Mouse (Mus musculus): ENCODE measurements around the gene Exoc6b. TPM values are rescaled to one million over a fixed set of nuclear protein-coding genes. Genes with fewer than 3 reads are reported as not detected.
A peak's percentile ranks its signal among the peaks of the same experiment; 100 is the strongest.

Exoc6b gene
- polyA plus RNA-seq, 2 experiments from 2014 or later: 10.8 to 16.1 TPM

DNA sequence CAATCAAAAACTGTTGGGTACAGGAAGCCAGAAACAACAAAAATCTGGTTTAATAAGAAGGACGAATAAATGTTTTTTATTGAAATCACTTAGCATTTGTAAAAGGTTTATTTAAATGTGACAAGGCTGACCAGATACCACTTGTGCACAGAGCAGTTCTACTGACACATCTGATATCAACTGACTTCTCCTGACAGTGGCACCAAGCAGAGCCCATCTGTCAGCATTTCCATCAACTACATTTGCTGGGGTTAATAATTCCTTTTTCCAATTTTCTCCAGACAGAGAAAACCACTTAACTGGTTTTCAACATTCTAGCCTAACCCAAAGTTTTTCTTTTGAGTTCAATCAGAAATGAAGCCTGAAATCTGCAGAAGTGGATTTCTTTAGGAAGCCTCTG, 100.8 kb downstream of the Exoc6b start:
- no peak for ATAC-seq

DNA sequence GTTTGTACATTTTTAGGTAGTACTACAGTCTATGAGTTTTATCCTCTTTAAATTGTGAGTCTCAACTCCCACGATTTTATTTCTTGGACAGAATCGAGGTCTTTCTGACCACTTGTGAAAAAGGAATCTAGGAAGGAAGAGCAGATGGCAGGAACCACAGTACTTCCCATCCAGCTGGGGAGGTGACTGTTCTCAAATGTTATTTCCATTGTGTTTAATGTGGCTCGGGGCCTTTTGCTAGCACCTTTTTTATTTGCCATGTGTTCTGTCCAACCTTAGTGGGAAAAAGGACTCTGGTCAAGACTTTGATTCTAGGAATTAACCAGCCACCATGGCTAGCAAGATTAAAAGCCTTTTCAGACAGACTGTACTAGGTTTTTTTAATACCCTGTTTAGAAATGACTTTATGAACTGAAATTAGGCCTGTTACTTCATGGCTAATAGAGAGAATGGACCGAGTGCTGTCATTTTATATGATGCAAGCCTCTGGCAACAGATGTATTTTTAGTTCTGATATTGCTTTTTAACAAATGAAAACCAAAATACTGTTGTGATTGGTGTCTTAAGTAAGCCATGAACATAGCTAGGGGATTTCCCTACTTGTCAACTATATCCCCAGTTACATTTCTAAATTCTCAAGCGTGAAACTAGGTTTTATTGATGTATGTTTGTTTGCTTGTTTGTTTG, 104.4 kb downstream of the Exoc6b start:
- no peak for ATAC-seq

DNA sequence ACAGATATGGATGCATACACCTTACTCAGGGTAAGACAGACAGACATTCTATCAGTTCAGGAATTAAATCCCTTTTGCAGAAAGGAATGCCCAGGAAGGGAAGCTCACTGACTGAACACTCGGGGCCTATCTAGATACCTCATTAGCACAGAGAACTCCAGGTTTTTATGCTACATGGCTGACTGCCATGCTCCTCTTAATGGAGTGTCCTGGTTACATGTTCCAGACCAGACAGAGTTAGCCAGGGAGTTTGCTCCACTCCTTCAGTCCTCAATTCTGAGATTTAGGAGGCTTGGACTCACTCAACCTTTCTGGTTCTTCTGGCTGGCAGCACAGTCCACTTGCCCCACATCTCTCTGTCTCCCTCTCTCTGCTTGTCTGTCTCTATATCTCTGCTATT, 106.3 kb downstream of the Exoc6b start:
- no peak for ATAC-seq

DNA sequence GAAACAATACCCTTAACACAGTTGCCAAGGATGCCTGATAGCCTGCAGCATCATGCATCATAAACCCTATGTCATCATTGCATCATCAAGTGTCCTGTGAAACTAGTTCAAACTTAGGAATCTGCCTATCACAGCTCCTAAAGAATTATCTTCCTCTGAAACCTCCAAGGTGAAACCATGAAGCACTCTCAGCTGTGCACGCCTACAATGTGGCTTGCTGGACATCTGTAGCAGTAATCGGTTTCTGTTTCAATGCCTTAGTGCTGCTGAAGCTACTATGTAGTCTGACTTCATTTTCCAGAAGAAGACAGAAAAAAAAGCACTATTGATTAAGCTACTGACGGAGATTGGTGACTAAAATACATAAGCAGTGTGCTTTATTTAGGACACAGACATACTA, 107.5 kb downstream of the Exoc6b start:
- no peak for ATAC-seq

DNA sequence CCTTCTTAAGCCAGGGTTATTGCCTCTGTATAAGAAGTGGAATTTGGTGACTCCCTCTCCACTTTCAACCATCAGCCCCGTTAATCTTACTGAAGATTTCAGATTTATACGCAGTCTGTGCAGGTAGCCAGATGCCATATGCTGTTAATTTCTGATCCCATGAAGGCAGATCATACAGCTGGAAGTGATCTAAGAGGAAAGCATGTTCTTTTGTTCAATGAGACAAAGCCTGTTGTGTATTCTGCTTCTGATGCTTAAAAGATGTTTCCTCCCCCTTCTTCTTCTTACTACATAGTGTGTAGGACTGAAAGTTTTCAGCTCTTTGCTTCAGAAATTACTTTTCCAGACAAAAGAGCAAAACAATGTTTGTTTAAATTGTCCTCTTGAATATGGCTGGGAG, 109.8 kb downstream of the Exoc6b start:
- no peak for ATAC-seq

DNA sequence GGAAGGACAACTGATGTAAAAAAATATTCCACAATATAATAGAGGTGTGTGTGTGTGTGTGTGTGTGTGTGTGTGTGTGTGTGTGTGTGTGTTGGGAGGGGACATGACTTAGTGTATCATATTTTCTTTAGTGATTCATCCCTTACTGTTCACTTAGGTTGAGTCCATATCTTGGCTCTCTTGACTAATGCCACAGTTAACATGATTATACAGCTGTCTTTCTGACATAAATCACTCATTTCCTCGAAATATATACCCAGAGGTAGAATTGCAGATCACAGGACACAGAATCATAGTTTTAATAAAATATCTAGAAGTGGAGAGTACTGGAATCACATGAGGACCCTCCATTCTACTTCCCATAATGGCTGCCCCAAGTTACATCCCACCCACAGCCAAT, 117.7 kb downstream of the Exoc6b start:
- ATAC-seq: no peak

DNA sequence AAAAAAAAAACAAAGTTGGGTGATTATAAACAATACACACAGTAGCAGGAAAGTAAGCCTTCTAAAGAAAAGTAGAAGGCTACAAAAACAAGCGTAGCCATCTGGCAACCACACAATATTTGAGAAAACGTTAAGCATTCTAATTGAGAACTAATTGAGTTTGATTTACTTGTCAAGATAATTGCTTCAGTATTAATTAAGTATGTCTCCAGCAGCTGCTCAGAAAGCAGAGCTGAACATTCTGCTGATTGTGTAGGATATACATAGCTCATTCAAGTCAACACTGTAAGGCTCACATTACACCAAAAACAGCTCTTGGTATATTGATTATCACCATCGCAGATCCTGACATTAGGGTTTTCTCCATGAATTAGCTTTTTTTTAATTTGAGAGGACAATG, 122.7 kb downstream of the Exoc6b start:
- ATAC-seq: no peak

DNA sequence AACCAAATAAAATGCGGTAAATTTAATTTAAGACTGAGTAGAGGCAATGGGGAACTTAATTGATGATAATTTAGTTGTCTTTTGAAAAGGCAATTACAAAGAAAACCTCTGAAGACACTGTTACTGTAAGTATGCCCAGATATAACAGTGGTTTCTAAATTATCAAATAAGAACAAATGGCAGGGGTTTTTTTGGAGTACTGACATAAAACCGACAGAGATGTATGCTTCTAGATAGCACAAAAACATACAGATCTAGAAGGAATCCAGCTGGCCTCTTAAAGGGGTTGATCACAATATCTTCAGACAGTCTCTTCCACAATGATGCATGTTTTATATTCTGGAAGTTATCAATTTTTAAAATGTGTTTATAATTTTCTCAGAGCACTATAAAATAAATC, 123.2 kb downstream of the Exoc6b start:
- no peak for ATAC-seq

DNA sequence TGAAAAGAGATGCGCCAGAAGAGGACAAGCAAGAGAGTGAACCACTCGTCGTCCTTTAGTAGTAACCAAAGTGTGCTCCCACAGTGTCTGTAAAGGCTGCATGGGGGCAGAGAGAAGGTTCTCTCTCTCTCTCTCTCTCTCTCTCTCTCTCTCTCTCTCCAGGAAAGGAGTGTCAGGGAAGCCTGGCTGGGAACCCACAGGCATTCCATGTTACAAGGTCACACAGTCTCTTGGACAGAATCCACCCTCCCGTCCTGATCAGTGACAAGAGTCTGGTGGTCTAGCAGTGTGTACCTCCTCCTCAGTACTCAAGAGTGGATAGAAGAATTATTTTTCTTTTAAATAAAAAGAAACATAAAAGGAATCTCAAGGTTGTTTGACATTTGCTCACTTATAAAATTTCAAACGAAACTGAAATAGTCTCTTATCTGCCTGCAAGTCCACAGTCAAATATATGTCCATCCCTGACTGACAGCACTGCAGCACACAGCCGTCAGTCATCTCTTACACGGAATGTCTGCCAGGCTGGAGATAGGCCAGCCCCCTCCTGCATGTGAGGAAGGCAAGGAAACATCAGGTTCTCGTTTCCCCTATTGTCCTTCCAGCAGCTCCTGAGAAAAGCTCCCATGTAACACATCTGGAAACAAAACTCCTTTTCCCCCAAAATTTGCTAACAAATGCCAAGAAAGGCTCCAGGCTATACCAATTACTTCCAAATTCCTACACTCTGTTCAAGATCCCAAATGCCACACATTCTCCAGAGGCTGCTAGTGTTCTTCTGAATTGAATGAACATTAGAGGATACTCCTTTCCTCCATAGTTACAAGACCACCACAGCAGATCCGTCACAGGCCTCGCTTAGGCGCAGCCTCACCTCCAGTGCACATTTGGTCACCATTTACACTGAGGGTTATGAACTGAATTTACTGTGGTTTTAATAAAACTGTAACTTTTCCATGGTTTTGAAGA, 136.1 kb downstream of the Exoc6b start:
- ATAC-seq: no peak

DNA sequence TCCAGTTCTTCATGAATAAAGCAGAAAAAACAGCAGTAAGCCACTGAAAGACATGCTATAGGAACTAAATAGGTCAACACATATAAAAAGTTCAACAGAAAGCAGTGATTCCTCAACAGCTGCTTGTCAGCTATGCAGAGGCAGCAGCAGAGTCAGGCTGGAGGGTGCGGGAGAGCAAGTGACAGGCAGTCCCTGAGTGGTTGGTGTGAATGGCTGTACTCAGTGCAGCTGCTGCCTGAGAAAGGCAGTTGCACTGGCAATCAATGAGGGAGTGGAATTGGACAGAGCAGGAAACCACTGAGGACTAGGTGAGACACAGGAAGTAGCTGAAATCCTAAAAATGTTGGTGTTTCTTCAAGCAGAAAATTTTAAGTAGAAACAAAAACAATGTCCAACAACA, 138.3 kb downstream of the Exoc6b start:
- ATAC-seq: no peak

DNA sequence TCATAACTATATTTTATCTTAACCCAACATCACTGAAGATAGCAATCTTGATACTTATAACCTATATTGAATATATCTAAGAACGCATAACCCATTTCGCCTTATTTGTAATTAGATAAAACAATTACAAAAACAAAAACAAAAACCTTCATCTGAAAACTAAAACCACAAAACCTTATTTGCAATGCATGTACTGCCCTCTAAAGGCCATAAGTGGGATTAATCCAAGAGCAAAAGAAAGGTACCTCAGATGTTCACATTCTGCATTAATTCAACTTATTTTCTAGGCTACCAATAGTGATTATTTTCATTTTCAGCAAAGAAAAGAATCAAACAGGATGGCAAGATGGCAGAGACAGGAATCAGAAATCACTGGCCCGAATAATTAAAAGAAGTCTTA, 143.2 kb downstream of the Exoc6b start:
- ATAC-seq: no peak

DNA sequence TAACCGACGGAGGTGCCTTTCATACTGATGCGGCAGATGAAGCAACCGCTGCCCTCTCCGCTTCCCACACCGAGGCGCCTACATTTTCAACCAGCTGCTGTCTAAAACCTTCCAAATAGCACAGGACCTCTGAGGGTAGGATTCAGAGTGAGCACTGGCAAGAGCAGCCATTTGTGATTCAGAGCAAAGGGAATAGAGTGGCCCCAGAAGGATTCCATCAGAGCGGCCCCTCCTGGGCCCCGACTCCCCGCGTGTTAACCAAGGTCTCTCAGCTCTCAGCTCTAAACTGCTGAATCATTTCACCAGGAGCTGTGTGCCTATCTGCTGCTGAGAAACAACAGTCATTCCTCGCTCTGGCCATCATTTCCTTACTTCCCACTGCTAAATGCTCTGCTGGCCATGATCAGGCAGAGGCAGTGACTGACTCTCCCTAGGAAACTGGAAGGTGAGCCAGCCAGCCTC, 145.5 kb downstream of the Exoc6b start:
- no peak for ATAC-seq

DNA sequence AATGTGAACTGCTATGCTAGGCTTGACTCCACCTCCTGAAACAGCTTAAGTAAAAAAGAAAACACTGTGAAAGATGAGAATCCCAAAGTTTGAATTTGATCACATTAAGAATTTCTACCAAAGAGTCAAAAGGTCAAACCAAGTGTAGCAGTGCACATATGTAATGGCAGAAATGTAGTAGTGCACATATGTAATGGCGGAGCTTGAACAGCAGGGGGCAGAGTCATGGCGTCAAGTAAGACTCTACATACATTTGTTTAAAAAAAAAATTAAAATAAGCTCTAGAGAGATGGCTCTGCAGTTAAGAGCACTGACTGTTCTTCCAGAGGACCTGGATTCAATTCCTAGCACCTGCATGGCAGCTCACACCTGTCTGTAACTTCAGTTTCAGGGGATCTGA, 153.0 kb downstream of the Exoc6b start:
- ATAC-seq: peak; percentile 46

DNA sequence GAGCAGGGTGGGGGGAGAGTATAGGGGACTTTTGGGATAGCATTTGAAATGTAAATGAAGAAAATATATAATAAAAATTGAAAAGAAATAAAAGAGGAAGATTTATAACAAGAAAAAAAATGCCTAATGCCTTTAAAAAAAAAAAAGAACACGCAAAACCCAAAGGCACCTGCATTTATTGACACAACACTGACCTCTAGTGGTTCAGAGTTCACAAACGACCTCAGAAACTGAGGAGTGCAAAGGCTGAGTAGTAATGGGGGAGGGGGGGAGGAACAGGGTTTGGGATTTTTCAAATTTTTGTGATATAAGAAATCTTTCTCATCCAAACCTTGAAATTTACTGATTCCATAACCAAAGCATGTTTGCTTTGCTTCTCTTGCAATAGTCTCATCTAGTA, 156.9 kb downstream of the Exoc6b start:
- no peak for ATAC-seq

DNA sequence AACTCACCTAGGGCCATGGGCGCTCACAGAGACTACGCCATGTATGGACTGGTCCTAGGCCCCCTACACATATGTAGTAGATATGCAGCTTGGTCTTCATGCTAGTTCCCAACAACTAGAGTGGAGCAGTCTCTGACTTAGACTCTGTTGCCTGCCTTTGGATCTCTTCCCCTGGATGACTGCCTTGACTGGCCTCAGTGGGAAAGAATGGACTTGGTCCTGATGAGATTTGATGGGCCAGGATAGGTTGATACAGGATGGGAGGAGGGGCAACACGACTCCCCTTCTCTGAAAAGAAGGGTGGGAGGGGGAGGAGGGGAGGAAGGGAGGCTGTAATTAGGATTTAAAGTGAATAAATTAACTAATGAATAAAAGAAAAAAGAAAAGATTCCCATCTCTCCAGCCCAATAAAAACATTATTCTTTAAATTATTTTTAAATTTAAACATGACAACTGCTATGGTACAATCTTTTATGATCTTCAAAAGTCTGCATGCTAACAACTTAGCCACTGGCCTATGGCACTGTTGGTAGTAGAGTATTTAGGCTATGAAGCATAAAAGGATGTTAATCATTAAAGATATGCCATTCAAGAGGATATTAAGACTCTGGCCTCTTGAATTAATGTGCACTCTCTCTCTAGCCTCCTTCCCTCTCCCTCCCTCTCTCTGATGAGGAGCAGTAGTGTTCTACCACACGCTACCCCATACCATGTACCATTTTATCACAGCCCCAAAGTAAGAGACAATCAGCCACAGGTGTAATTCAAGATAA, 170.1 kb downstream of the Exoc6b start:
- ATAC-seq: no peak

DNA sequence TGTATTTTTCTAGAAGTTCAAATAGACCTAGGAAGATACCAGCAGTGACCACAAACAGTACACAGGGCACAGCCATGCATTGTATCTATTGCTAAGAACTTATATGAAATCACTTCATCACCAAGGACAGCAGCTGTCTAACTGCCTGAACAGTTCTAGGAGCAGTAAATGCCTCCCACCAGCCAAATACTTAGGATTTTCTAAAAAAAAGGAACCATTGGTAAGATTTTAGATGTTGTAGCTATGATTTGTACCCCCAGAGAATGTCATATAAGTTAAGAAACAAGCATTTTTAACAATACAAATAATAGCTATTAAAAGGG, 175.6 kb downstream of the Exoc6b start:
- no peak for ATAC-seq

DNA sequence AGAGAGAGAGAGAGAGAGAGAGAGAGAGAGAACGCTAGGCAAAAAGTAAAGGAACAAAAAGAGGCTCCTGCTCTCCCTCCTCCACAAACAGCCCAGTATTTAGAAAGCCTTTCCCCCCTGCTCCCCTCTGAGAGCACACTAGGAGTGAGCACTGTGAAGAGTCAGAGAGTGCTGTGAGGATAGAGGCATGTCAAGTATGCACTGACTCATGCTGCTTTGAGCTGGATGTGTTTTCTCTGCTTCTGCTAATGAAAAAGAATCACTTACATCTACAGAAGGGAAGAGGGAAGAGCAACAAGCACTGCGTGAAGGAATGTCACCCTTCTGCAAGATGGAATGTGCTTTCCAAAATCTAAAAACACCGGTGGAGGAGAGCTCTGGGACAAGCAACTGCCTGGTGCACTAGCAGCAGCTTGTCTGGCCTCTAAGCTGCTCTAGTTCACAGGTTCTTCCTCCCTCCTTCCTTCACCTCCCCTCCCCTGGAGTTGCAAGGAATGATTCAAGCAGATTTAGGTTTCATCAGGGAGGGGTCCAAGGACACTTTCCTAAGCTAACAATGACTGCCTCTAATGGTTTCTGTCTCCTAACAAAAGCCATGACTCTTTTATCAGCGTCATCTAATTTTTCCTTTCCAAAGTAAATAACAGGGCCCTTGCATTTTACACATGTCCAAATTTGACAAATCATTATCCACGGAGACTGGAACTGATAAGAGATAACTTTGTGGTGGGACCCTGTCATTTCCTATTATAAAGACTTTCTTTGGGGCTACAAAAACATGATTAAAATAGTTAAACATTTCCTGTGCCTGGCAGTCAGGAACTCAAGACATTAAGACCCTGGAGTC, 176.2 kb downstream of the Exoc6b start:
- no peak for ATAC-seq

DNA sequence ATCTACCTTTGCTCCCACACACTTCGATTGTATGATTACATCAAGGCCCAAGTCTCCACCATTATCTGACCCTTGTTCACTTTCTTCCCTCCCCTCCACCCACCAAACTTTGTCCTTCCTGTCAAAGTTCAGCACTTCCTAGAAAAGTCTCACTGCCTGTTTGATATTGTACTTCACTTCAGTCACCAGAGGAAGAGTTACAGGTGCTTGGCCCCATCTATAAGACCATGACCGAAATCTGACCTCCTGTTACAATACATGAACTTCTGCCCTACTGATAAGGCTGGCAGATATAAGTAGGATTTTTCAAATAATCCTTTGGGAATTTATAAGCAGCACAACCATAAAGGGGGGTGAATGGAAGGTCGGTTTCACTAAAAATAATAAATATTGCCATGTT, 182.8 kb downstream of the Exoc6b start:
- no peak for ATAC-seq

DNA sequence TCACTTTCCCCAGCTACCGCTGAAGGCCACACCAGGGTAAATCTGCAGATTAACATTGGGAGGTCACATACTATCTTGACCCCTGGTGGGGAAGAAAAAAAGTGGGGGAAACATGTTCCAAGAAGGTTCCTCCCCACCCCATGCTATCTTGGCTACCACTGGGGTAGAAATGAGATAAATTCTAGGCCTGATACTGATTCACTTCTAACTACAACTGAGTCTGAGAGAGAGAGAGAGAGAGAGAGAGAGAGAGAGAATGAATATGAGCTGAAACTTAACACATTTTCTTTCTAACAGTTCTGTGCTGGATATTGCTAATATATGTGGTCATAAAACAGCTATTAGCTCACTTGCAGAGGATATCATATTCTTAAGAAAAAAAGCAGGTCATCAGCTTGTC, 184.2 kb downstream of the Exoc6b start:
- no peak for ATAC-seq

DNA sequence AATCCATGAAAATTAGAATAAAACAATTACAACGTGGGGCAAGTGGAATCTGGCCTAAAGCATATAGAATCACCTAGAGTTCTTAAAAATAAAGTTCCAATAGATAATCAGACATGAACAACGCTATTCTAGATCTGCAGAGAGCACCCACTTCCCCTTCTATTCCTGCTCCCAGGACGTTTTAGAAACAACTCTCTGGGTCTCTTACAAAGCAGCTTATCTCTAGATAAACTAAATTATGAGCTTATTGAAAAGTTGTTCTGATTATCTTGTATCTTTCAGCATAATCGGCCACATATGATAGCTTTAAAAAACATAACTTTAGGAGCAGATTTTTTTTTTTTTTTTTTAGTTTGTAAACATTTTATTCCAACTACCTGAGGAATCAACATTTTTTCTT, 185.6 kb downstream of the Exoc6b start:
- no peak for ATAC-seq

DNA sequence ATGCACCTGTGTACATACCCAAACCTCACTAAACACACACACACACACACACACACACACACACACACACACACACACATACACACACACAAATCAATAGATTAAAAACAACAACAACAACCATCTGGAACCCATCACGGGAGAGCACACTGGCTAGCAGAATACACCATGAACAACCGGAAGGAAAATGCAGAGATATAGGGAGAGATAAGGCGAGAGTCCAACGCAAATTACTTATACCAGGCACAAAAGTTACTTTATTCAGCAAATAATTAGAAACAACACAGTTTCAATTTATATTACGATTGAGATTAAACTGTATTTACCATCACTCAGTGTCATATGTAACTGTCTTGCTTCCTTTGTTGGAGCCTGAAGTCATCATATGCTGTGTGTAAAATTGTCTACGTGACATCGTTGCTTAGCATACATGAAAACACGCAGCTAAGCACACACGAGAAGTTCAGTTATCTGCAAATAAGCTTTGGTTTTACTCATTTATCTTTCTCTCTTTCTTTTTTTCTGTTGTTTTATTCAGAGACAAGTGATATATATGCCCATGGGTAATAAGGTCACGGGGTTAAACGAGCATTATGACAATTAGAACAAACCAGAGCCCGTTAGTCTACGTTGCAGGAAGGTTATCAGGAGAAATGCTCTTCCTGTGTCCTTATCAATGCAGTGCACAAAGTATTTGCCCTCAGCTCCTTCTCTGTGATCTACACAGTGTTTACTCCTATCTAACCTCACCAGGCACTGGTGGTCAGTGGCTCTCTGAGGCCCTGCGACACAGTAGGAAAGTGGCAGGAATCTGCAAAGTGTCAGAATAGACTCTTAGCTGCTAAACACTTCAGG, 186.4 kb downstream of the Exoc6b start:
- ATAC-seq: no peak
